Mouse (Mus musculus): ENCODE results near the gene Chpf. TPM values are rescaled to one million over a fixed set of nuclear protein-coding genes. Genes with fewer than 3 reads are reported as not detected.

Gene Chpf
- polyA plus RNA-seq, 1 experiment from 2014 or later = 16.9 TPM

DNA sequence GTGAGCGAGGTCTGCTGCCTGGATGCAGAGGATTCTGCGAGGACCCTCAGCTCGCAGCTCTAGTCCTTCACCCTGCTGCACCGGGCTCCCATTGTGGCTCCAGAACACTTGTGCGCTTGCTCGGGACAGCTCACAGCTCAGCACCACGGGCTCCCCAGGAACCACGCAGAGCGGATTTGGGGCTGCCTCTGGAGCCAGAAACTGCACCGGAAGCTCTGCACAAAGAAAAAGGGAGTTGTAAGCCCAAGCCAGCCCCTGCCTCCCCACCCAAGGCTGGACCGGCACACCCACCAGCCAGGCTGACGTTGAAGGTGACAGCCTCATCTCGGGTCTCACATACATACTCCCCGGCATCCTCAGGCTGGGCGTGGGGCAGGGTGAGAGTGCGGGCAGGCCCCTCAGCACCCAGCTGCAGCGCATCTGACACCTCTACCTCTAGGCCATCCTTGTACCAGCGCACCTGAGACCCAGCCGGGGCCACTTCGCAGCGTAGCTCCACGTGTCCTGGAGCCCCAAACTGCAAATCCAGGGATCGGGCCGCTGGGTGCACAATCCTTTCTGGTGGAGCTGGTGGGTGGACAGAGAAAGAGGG lies 13.6 kb upstream of the Chpf start:
- peaks cover 34% of the 10 kb centered on the region for H3K27me3 ChIP-seq
- no peak overlapping the region for H3K4me2 ChIP-seq
- H3K36me3 ChIP-seq (ENCODE audit: poor library complexity, severe bottlenecking) = peaks cover 29% of the 10 kb centered on the region
- 35% methylated on average over 24 of the region's 24 CpGs for WGBS
- no peak overlapping the region for H3K27ac ChIP-seq
- ATAC-seq = no peak
- H3K4me3 ChIP-seq = no peak overlapping the region
- no peaks in the 10 kb centered on the region for H3K9me3 ChIP-seq (replicated peaks)
- H3K4me1 ChIP-seq = peaks cover 6% of the 10 kb centered on the region
- H3K9ac ChIP-seq = no peak overlapping the region

GRCm38 (mm10) chr1:75490785-75491551 lies 11.9 kb upstream of the Chpf start:
- WGBS = 84% methylated on average over 34 of the region's 34 CpGs
- no peak for ATAC-seq
- peaks cover 51% of the 10 kb centered on the region for H3K27me3 ChIP-seq

GRCm38 (mm10) chr1:75487405-75488161 lies 8.5 kb upstream of the Chpf start:
- H3K4me2 ChIP-seq = peak overlapping the region; percentile 88
- H3K27ac ChIP-seq = no peak overlapping the region
- H3K4me1 ChIP-seq = peaks cover 19% of the 10 kb centered on the region
- peak; percentile 75 for ATAC-seq
- peak overlapping the region; percentile 48 for H3K4me3 ChIP-seq
- no peaks in the 10 kb centered on the region for H3K9me3 ChIP-seq (replicated peaks)
- under 1% methylated on average over 61 of the region's 62 CpGs for WGBS
- peaks cover 44% of the 10 kb centered on the region for H3K36me3 ChIP-seq (ENCODE audit: poor library complexity, severe bottlenecking)
- H3K27me3 ChIP-seq = peaks cover 77% of the 10 kb centered on the region
- H3K9ac ChIP-seq = peak overlapping the region; percentile 60

More at GRCm38 (mm10) chr1:75490785-75491551, 11.9 kb upstream of the Chpf start:
- H3K27ac ChIP-seq = no peak overlapping the region
- no peaks in the 10 kb centered on the region for H3K9me3 ChIP-seq (replicated peaks)
- peaks cover 19% of the 10 kb centered on the region for H3K4me1 ChIP-seq
- peak overlapping the region; percentile 4; the same call in 1 of the 2 replicates for H3K9ac ChIP-seq
- no peak overlapping the region for H3K4me2 ChIP-seq
- peaks cover 12% of the 10 kb centered on the region for H3K36me3 ChIP-seq (ENCODE audit: poor library complexity, severe bottlenecking)
- H3K4me3 ChIP-seq = no peak overlapping the region

DNA sequence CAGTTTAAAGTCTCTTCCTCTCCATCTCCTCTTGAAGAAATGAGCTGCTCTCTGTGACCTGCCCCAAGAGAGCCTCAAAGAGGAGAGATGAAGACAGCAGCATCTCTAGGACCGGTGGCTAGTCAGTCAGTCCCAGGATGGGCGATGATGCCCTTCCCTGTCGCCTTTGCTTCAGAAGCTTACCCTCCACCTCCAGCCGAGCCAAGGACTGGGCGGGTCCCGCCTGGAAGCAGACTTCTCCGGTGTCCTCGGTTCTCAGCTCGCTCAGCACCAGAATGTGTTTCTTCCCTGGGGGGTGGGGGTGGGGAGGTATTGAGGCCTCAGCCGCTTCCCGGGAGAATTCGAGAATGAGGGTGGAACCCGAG lies 7.9 kb upstream of the Chpf start:
- Histone ChIP-seq H3K36me3 (ENCODE audit: poor library complexity, severe bottlenecking) (peaks cover 46% of the 10 kb centered on the region), H3K27me3 (peaks cover 79% of the 10 kb centered on the region), H3K27ac (no peak overlapping the region), H3K9me3 (replicated peaks) (no peaks in the 10 kb centered on the region), H3K4me3 (peak overlapping the region; percentile 48), H3K4me1 (peaks cover 19% of the 10 kb centered on the region), H3K4me2 (peak overlapping the region; percentile 88), H3K9ac (peak overlapping the region; percentile 60)
- ATAC-seq = peak; percentile 44; the same call in 1 of the 2 replicates
- WGBS = under 1% methylated on average over 13 of the region's 13 CpGs

GRCm38 (mm10) chr1:75486561-75486960 lies 7.5 kb upstream of the Chpf start:
- Histone ChIP-seq H3K9me3 (replicated peaks) (no peaks in the 10 kb centered on the region), H3K36me3 (ENCODE audit: poor library complexity, severe bottlenecking) (peaks cover 46% of the 10 kb centered on the region), H3K4me3 (peak overlapping the region; percentile 48), H3K4me2 (peak overlapping the region; percentile 88), H3K4me1 (peaks cover 19% of the 10 kb centered on the region), H3K9ac (peak overlapping the region; percentile 60; the same call in 1 of the 2 replicates), H3K27me3 (peaks cover 80% of the 10 kb centered on the region), H3K27ac (no peak overlapping the region)
- WGBS = 4% methylated on average over 24 of the region's 24 CpGs
- no peak for ATAC-seq

GRCm38 (mm10) chr1:75480735-75481134 lies 1.6 kb upstream of the Chpf start:
- no peak for ATAC-seq
- Histone ChIP-seq H3K4me1 (peaks cover 37% of the 10 kb centered on the region), H3K9ac (0 out of 2 replicates have a peak overlapping the region, but pooled peaks have one; percentile 87), H3K27me3 (peaks cover 36% of the 10 kb centered on the region), H3K27ac (no peak overlapping the region), H3K9me3 (replicated peaks) (no peaks in the 10 kb centered on the region), H3K4me3 (peak overlapping the region; percentile 87), H3K36me3 (ENCODE audit: poor library complexity, severe bottlenecking) (peaks cover 47% of the 10 kb centered on the region), H3K4me2 (peak overlapping the region; percentile 90)
- WGBS = 86% methylated on average over 7 of the region's 7 CpGs

DNA sequence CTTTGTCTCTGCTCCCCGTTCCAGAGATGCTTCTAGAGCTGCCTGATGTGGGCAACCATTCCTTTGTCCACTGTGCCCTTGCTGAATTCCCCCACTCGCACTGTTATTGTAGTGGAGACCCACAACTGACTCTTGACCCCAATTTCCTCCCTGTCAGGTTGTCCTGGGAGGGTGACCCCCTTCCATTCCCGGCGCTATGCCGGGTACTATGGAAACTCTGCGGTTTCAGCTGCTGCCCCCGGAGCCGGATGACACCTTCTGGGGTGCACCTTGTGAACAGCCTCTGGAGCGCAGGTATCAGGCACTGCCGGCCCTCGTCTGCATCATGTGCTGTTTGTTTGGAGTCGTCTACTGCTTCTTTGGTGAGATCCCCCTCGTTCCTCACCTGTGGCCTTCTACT lies 929 bp upstream of the Chpf start:
- Histone ChIP-seq H3K27me3 (peaks cover 29% of the 10 kb centered on the region), H3K9me3 (replicated peaks) (no peaks in the 10 kb centered on the region), H3K4me3 (peak overlapping the region; percentile 87), H3K36me3 (ENCODE audit: poor library complexity, severe bottlenecking) (peaks cover 47% of the 10 kb centered on the region), H3K4me2 (peak overlapping the region; percentile 90), H3K4me1 (peaks cover 37% of the 10 kb centered on the region), H3K9ac (peak overlapping the region; percentile 87), H3K27ac (no peak overlapping the region; the same call in 1 of the 2 replicates)
- ATAC-seq = no peak
- 17% methylated on average over 13 of the region's 13 CpGs for WGBS

DNA sequence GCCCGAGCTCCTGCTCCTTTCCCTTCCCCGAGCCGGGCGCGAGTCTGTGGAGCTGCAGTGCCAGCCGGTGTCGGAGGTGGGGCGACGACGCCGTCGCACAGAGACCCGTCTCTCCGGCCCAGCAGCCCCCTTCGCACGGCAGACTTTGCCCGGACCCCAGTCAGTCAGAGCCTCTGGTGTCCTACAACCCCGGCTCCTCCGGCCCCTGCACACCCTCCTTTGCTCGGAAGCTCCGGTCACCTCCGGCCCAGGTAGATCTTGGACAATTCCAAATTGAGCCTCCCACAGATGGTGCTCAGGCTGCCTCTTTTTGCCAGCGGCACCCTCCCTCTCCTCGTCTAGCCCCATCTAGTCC lies 505 bp upstream of the Chpf start:
- Histone ChIP-seq H3K36me3 (ENCODE audit: poor library complexity, severe bottlenecking) (peaks cover 47% of the 10 kb centered on the region), H3K4me1 (peaks cover 37% of the 10 kb centered on the region), H3K27me3 (peaks cover 24% of the 10 kb centered on the region), H3K4me2 (peak overlapping the region; percentile 90), H3K4me3 (peak overlapping the region; percentile 87), H3K9me3 (replicated peaks) (no peaks in the 10 kb centered on the region), H3K9ac (peak overlapping the region; percentile 87), H3K27ac (peak overlapping the region; percentile 68)
- WGBS = under 1% methylated on average over 24 of the region's 24 CpGs
- ATAC-seq = no peak

DNA sequence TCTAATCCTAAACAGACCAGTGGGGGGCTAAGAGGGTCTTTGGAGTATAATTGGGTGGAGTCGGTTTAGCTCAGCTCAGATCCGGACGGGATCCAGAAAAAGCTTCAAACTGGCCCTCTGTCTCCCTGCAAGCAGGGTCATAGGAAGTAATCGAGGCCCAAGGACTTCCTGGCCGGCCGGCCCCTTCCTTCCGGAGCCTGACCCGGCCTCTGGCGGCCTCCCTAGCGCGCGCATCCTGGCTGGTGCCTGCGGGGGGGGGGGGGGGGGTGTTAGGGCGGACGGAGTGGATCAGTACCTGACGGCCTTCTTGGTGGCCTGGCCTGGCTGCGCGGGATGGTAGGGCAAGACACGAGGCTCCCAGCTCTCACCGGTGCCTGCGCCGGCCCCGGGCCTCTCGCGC lies 610 bp downstream of the Chpf start:
- WGBS = 0% methylated on average over 18 of the region's 25 CpGs

DNA sequence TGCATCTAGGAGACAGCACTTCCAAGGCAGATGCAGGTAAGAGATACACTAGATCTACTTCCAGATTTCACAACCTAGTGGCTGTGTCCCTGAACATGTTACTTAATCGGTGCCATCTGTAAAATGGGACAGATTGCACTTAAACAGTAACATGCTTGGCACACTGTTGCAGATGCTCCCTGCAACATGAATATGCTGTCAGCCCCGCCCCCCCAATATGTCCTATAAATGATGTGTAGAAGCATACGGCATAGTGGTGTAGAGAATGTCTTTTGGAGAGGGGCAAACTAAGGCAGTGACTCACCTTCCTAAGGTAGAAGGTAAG lies 1.2 kb downstream of the Chpf start:
- no peaks in the 10 kb centered on the region for H3K9me3 ChIP-seq (replicated peaks)
- peak overlapping the region; percentile 87 for H3K4me3 ChIP-seq
- 52% methylated on average over 3 of the region's 3 CpGs for WGBS
- H3K9ac ChIP-seq = peak overlapping the region; percentile 87
- H3K4me1 ChIP-seq = peaks cover 37% of the 10 kb centered on the region
- H3K27me3 ChIP-seq = peaks cover 12% of the 10 kb centered on the region
- peak overlapping the region; percentile 90 for H3K4me2 ChIP-seq
- peaks cover 47% of the 10 kb centered on the region for H3K36me3 ChIP-seq (ENCODE audit: poor library complexity, severe bottlenecking)
- no peak overlapping the region; the same call in 1 of the 2 replicates for H3K27ac ChIP-seq
- ATAC-seq = no peak

More for the DNA sequence above, 610 bp downstream of the Chpf start:
- Histone ChIP-seq H3K4me2 (peak overlapping the region; percentile 90), H3K27ac (peak overlapping the region; percentile 85), H3K9ac (peak overlapping the region; percentile 87), H3K4me3 (peak overlapping the region; percentile 87), H3K4me1 (peaks cover 37% of the 10 kb centered on the region), H3K36me3 (ENCODE audit: poor library complexity, severe bottlenecking) (peaks cover 47% of the 10 kb centered on the region), H3K9me3 (replicated peaks) (no peaks in the 10 kb centered on the region), H3K27me3 (peaks cover 16% of the 10 kb centered on the region)
- ATAC-seq = no peak

GRCm38 (mm10) chr1:75477264-75477965 lies 1.7 kb downstream of the Chpf start:
- peaks cover 37% of the 10 kb centered on the region for H3K4me1 ChIP-seq

More at GRCm38 (mm10) chr1:75477264-75477965, 1.7 kb downstream of the Chpf start:
- H3K4me2 ChIP-seq = peak overlapping the region; percentile 90
- no peak overlapping the region for H3K27ac ChIP-seq
- peak overlapping the region; percentile 87 for H3K4me3 ChIP-seq
- no peaks in the 10 kb centered on the region for H3K9me3 ChIP-seq (replicated peaks)
- peaks cover 7% of the 10 kb centered on the region for H3K27me3 ChIP-seq
- WGBS = 10% methylated on average over 35 of the region's 35 CpGs
- ATAC-seq = no peak
- peaks cover 47% of the 10 kb centered on the region for H3K36me3 ChIP-seq (ENCODE audit: poor library complexity, severe bottlenecking)
- H3K9ac ChIP-seq = peak overlapping the region; percentile 37; the same call in 1 of the 2 replicates

Data from forebrain, embryonic 13.5 days (tissue).